Mouse (Mus musculus) neural tube, embryonic 11.5 days (tissue): ENCODE results near the gene Slc45a3. TPM values are rescaled to one million over a fixed set of nuclear protein-coding genes. Genes with fewer than 3 reads are reported as not detected.

ENCODE experiments used
- ATAC-seq: fragments of 200-750 bp; cut with Nextera tagmentation; 2 replicates; pipeline ENCODE4 v1.8.0; 2017; ENCODE audit warnings: moderate number of reproducible peaks, mild to moderate bottlenecking, moderate TSS enrichment, moderate library complexity; ENCODE audit not compliant: insufficient read depth, low FRiP score, low TSS enrichment
- DNase-seq: peaks from one replicate; pipeline ENCODE4 v3.0.0-alpha.2; 2015; ENCODE audit warnings: low spot score
- H3K27ac ChIP-seq: fragments of 300-500 bp; sonication (generic); 2 replicates; pipeline ENCODE4 v1.5.1; 2014; ENCODE audit warnings: low read depth, mild to moderate bottlenecking, low read length
- H3K27me3 ChIP-seq: fragments of 300-500 bp; sonication (generic); 2 replicates; pipeline ENCODE4 v1.6.1; 2014; ENCODE audit warnings: mild to moderate bottlenecking, low read length, mixed read lengths; ENCODE audit not compliant: control insufficient read depth, insufficient read depth
- H3K36me3 ChIP-seq: fragments of 300-500 bp; sonication (generic); 2 replicates; pipeline ENCODE4 v1.6.1; 2014; ENCODE audit warnings: mild to moderate bottlenecking, low read length, moderate library complexity, mixed read lengths; ENCODE audit not compliant: control insufficient read depth, insufficient read depth
- H3K4me1 ChIP-seq: fragments of 300-500 bp; sonication (generic); 2 replicates; pipeline ENCODE4 v1.6.1; 2014; ENCODE audit warnings: low read length, mixed read lengths; ENCODE audit not compliant: control insufficient read depth, insufficient read depth
- H3K4me2 ChIP-seq: fragments of 300-500 bp; sonication (generic); 2 replicates; pipeline ENCODE4 v1.6.1; 2014; ENCODE audit warnings: low read depth, mild to moderate bottlenecking, moderate library complexity
- H3K4me3 ChIP-seq: fragments of 300-500 bp; sonication (generic); 2 replicates; pipeline ENCODE4 v1.5.1; 2014; ENCODE audit warnings: low read depth, low read length
- H3K9ac ChIP-seq: fragments of 300-500 bp; sonication (generic); 2 replicates; pipeline ENCODE4 v1.6.1; 2014; ENCODE audit warnings: mild to moderate bottlenecking, low read length
- H3K9me3 ChIP-seq: fragments of 300-500 bp; sonication (generic); 2 replicates; pipeline ENCODE4 v1.6.1; 2016; ENCODE audit warnings: low read length; ENCODE audit not compliant: control insufficient read depth
- WGBS: fragments of 180-500 bp; shearing (Covaris S2); extraction: QIAGEN DNeasy Blood & Tissue Kit; methylation state at CpG from one replicate; pipeline ENCODE4 v1.1.7; 2014; 5-methylcytosine and 5-hydroxymethylcytosine counted together
- polyA plus RNA-seq: library from polyadenylated mRNA; unstranded; fragments of >200 nt; fragmentation: Nextera tagmentation; extraction: Ambion mirVana; gene quantifications from 2 replicates; pipeline ENCODE4 v1.2.1, GENCODE M21; 2014

The Slc45a3 gene
- polyA plus RNA-seq, 1 experiment from 2014 or later = 11.8 TPM

- no peak overlapping the region for H3K27ac ChIP-seq
- no peak for ATAC-seq
- 0 out of 2 replicates have a peak, but pooled peaks cover 9% of the 10 kb centered on the region for H3K27me3 ChIP-seq
- H3K9me3 ChIP-seq = no peaks in the 10 kb centered on the region
- H3K9ac ChIP-seq = no peak overlapping the region
- H3K4me1 ChIP-seq = peaks cover 10% of the 10 kb centered on the region
- H3K4me2 ChIP-seq = no peak overlapping the region
- no peaks in the 10 kb centered on the region for H3K36me3 ChIP-seq
- WGBS = 58% methylated on average over 2 of the region's 2 CpGs
- no peak for DNase-seq
- H3K4me3 ChIP-seq = no peak overlapping the region
These were observed 1.8 kb upstream of the Slc45a3 start for GRCm38 (mm10) chr1:131961004-131961403.

- Histone ChIP-seq H3K4me2 (peak overlapping the region; percentile 96), H3K27me3 (0 out of 2 replicates have a peak, but pooled peaks cover 9% of the 10 kb centered on the region), H3K9me3 (no peaks in the 10 kb centered on the region), H3K36me3 (no peaks in the 10 kb centered on the region), H3K9ac (peak overlapping the region; percentile 88), H3K4me1 (peaks cover 15% of the 10 kb centered on the region), H3K4me3 (peak overlapping the region; percentile 85), H3K27ac (no peak overlapping the region)
- DNase-seq = peak; percentile 48
- peak; percentile 72; the same call in 1 of the 2 replicates for ATAC-seq
- under 1% methylated on average over 71 of the region's 76 CpGs for WGBS
These were observed 551 bp downstream of the Slc45a3 start for GRCm38 (mm10) chr1:131963085-131963951.

GRCm38 (mm10) chr1:131964100-131964499 is 1.3 kb downstream of the Slc45a3 start:
- Histone ChIP-seq H3K36me3 (no peaks in the 10 kb centered on the region), H3K9ac (peak overlapping the region; percentile 88), H3K4me2 (peak overlapping the region; percentile 96), H3K27me3 (0 out of 2 replicates have a peak, but pooled peaks cover 9% of the 10 kb centered on the region), H3K9me3 (no peaks in the 10 kb centered on the region), H3K4me3 (peak overlapping the region; percentile 85), H3K4me1 (peaks cover 15% of the 10 kb centered on the region), H3K27ac (no peak overlapping the region)
- ATAC-seq (no peak), DNase-seq (no peak)
- 30% methylated on average over 5 of the region's 5 CpGs for WGBS

GRCm38 (mm10) chr1:131964580-131964979 is 1.8 kb downstream of the Slc45a3 start:
- peaks cover 15% of the 10 kb centered on the region for H3K4me1 ChIP-seq
- H3K4me3 ChIP-seq = 0 out of 2 replicates have a peak overlapping the region, but pooled peaks have one; percentile 85
- no peak for ATAC-seq
- H3K27me3 ChIP-seq = 0 out of 2 replicates have a peak, but pooled peaks cover 9% of the 10 kb centered on the region
- peak overlapping the region; percentile 16; the same call in 1 of the 2 replicates for H3K9ac ChIP-seq
- no peaks in the 10 kb centered on the region for H3K9me3 ChIP-seq
- H3K27ac ChIP-seq = no peak overlapping the region
- peak overlapping the region; percentile 96 for H3K4me2 ChIP-seq
- no peaks in the 10 kb centered on the region for H3K36me3 ChIP-seq
- DNase-seq = no peak
- 77% methylated on average over 7 of the region's 7 CpGs for WGBS

GRCm38 (mm10) chr1:131965818-131966217 is 3.1 kb downstream of the Slc45a3 start:
- H3K4me3 ChIP-seq = no peak overlapping the region
- ATAC-seq (no peak), DNase-seq (no peak)
- no peak overlapping the region for H3K9ac ChIP-seq
- peaks cover 21% of the 10 kb centered on the region for H3K4me1 ChIP-seq
- H3K4me2 ChIP-seq = no peak overlapping the region; the same call in 1 of the 2 replicates
- H3K27ac ChIP-seq = no peak overlapping the region
- no peaks in the 10 kb centered on the region; the same call in 1 of the 2 replicates for H3K36me3 ChIP-seq
- no peaks in the 10 kb centered on the region for H3K9me3 ChIP-seq
- 0 out of 2 replicates have a peak, but pooled peaks cover 9% of the 10 kb centered on the region for H3K27me3 ChIP-seq
- 45% methylated on average over 5 of the region's 5 CpGs for WGBS

GRCm38 (mm10) chr1:131967336-131967735 is 4.6 kb downstream of the Slc45a3 start:
- DNase-seq (no peak), ATAC-seq (no peak)
- Histone ChIP-seq H3K4me2 (no peak overlapping the region), H3K9me3 (no peaks in the 10 kb centered on the region), H3K27ac (no peak overlapping the region), H3K9ac (no peak overlapping the region), H3K4me3 (no peak overlapping the region), H3K27me3 (0 out of 2 replicates have a peak, but pooled peaks cover 9% of the 10 kb centered on the region), H3K4me1 (peaks cover 36% of the 10 kb centered on the region), H3K36me3 (no peaks in the 10 kb centered on the region; the same call in 1 of the 2 replicates)
- 78% methylated on average over 7 of the region's 7 CpGs for WGBS

- ATAC-seq = no peak
- H3K27ac ChIP-seq = no peak overlapping the region
- H3K27me3 ChIP-seq = 0 out of 2 replicates have a peak, but pooled peaks cover 6% of the 10 kb centered on the region
- no peaks in the 10 kb centered on the region for H3K9me3 ChIP-seq
- H3K4me3 ChIP-seq = no peak overlapping the region
- H3K4me2 ChIP-seq = no peak overlapping the region
- H3K9ac ChIP-seq = no peak overlapping the region; the same call in 1 of the 2 replicates
- no peaks in the 10 kb centered on the region; the same call in 1 of the 2 replicates for H3K36me3 ChIP-seq
- peaks cover 48% of the 10 kb centered on the region for H3K4me1 ChIP-seq
- 56% methylated on average over 3 of the region's 3 CpGs for WGBS
- DNase-seq = no peak
These were observed 5.8 kb downstream of the Slc45a3 start for GRCm38 (mm10) chr1:131968556-131968955.

GRCm38 (mm10) chr1:131968983-131969382 is 6.2 kb downstream of the Slc45a3 start:
- WGBS = 74% methylated on average over 6 of the region's 6 CpGs
- Histone ChIP-seq H3K9me3 (no peaks in the 10 kb centered on the region), H3K27ac (no peak overlapping the region), H3K36me3 (no peaks in the 10 kb centered on the region; the same call in 1 of the 2 replicates), H3K9ac (no peak overlapping the region), H3K4me2 (no peak overlapping the region), H3K4me3 (no peak overlapping the region), H3K4me1 (peaks cover 47% of the 10 kb centered on the region), H3K27me3 (0 out of 2 replicates have a peak, but pooled peaks cover 4% of the 10 kb centered on the region)
- no peak for ATAC-seq
- no peak for DNase-seq
